Mouse (Mus musculus): ENCODE data around the gene Shb.

The Shb gene

GRCm38 (mm10) chr4:45532375-45532774 is at the start of gene Shb:
Gene Shb, minus strand, starts transcription at chr4:45532470.
- peak; percentile 80 to 84 for DNase-seq (ENCODE audit: low spot score in 2 of 2)

- DNase-seq (ENCODE audit: low spot score in 2 of 2): no peak
Observed at GRCm38 (mm10) chr4:45581095-45581494, 48.8 kb upstream of the Shb start.

GRCm38 (mm10) chr4:45578554-45579370 is 46.5 kb upstream of the Shb start:
- no peak for DNase-seq (ENCODE audit: low spot score in 2 of 2)

- DNase-seq (ENCODE audit: low spot score in 2 of 2): no peak
Observed at GRCm38 (mm10) chr4:45577631-45578030, 45.4 kb upstream of the Shb start.

- no peak for DNase-seq (ENCODE audit: low spot score in 2 of 2)
Observed at GRCm38 (mm10) chr4:45574614-45575169, 42.4 kb upstream of the Shb start.

- no peak for DNase-seq (ENCODE audit: low spot score in 2 of 2)
Observed at GRCm38 (mm10) chr4:45569521-45569920, 37.3 kb upstream of the Shb start.

GRCm38 (mm10) chr4:45558211-45558610 is 25.9 kb upstream of the Shb start:
- no peak for DNase-seq (ENCODE audit: low spot score in 2 of 2)

GRCm38 (mm10) chr4:45552571-45552970 is 20.3 kb upstream of the Shb start:
- DNase-seq (ENCODE audit: low spot score in 2 of 2): no peak

- DNase-seq (ENCODE audit: low spot score in 2 of 2): no peak
Observed at GRCm38 (mm10) chr4:45550970-45551369, 18.7 kb upstream of the Shb start.

- DNase-seq (ENCODE audit: low spot score in 2 of 2): no peak
Observed at GRCm38 (mm10) chr4:45549514-45549913, 17.2 kb upstream of the Shb start.

- no peak for DNase-seq (ENCODE audit: low spot score in 2 of 2)
Observed at GRCm38 (mm10) chr4:45545851-45546250, 13.6 kb upstream of the Shb start.

GRCm38 (mm10) chr4:45543481-45544051 is 11.3 kb upstream of the Shb start:
- no peak for DNase-seq (ENCODE audit: low spot score in 2 of 2)

- DNase-seq (ENCODE audit: low spot score in 2 of 2): no peak
Observed at GRCm38 (mm10) chr4:45540151-45540933, 8.1 kb upstream of the Shb start.

GRCm38 (mm10) chr4:45539187-45539586 is 6.9 kb upstream of the Shb start:
- DNase-seq (ENCODE audit: low spot score in 2 of 2): no peak

GRCm38 (mm10) chr4:45533436-45533940 is 1.2 kb upstream of the Shb start:
- no peak for DNase-seq (ENCODE audit: low spot score in 2 of 2)

GRCm38 (mm10) chr4:45530662-45531542 is 1.4 kb downstream of the Shb start:
- peak; percentile 93 to 95 for DNase-seq (ENCODE audit: low spot score in 2 of 2)

- DNase-seq (ENCODE audit: low spot score in 2 of 2): no peak
Observed at GRCm38 (mm10) chr4:45529986-45530597, 2.2 kb downstream of the Shb start.

GRCm38 (mm10) chr4:45529201-45529985 is 2.9 kb downstream of the Shb start:
- peak in 1 of 2 experiments; percentile 34 for DNase-seq (ENCODE audit: low spot score in 2 of 2)

GRCm38 (mm10) chr4:45528355-45529198 is 3.7 kb downstream of the Shb start:
- peak in 1 of 2 experiments; percentile 47 for DNase-seq (ENCODE audit: low spot score in 2 of 2)
